Mouse (Mus musculus): ENCODE results near the gene Hoxa7.

The Hoxa7 gene

DNA sequence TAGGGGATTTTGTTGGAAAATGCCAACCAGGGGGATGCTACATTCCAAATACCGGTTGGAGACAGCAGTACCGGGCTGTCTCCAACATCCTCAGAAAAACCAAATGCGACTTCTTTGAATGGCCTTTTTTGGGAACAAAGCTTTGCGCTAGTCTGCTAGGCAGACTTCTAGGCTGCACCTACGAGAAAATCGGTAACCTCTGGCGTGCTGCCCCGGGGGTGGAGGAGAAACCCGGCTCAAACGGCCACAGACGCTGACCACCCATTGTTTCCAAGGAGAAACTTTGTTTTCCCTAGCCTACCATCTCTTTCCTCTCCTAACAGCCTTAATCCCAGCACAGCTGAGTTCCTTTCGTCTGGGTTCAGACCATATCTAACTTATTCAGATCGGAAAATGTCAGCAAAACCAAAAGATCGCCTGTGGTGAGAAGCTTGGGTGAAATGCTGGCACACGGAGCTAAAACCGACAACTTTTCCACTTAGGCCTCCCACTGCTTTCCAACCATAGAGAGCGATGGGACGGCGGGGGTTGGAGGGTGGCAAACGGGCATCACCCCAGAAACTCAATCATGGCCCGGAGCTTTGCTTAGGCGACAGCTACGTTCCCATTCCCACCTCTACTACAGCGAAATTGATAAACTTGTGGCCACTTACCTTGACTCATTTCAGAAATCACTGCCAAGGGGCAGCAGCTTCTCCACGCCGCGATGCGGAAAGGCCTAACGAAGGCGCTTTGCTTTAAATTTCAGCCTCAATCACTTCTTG, 18.2 kb upstream of the Hoxa7 start:
- DNase-seq (ENCODE audit: low spot score in 2 of 2) = no peak

DNA sequence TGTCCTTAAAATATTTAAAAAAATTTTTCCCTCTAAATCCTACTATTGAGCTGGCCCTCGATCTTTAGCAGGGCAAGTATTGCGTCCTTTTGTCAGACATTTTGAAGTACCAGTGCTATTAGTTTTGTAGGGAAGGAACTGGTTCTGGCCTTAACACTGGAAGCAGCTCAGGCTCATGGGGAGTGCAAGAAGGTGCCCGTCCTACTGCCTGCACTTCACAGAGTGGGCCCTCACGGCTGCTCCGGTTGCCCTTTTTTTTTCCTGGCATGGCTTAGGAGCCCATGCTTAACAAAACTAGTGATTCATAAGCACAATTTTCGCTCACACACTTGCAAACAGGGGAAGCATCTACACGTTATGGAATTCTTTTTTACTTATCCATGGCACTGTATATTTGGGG, 17.3 kb upstream of the Hoxa7 start:
- no peak for DNase-seq (ENCODE audit: low spot score in 2 of 2)

DNA sequence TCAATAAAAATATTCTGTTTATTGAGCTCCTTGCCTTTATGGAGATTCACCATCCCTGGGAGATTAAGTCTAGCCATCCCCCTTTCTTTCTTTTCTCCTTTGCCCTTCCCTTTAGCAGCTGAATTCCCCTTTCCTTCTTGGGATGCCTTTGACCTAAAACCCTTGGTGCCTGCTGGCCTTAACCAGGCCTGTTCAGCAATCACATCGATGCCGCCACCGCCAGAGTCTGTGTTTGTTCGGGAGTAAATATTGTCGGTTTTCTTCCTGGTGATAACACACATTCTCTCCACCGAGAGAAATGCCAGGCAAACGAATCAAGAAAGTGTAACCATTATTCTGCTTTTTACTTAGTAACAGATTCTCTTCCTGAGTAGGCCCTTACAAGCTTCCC, 16.5 kb upstream of the Hoxa7 start:
- DNase-seq (ENCODE audit: low spot score in 2 of 2) = no peak

DNA sequence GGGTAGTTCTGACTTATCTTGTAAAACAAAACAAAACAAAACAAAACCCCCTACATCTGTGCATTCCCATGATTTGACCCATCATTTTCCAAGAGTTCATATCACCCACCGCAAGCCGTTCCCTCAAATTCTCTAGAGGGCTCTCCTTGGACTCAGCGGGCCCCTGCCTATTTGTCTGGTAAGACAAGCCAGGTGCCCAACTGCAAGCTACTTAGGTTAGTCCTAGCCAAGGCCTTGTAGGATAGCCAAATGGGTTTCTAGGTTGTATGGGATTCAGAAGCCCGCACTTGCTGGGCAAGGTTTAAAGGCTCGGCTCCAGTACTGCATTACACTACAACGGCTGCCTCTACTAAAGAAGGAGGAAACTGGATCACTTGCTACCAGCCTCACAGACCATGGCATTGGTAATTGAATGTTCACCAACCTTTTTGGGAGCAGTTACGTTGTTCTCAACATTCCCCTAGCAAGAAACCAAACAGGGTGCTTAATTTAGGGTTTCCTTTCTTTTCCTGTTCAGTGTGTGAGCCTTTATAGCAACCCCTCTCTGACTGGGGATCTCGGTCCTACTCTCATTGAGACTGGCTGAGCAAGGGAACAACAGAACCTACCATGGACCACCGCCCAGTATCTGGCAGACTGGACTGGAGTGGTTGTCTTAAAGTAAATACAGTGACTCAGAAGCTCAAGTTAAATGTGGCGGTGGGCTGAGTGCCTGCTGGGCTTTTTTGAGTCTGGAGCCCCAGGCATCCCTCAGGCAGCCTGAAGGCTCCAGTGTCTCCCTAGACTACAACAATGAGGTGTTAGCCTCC, 15.9 kb upstream of the Hoxa7 start:
- no peak for DNase-seq (ENCODE audit: low spot score in 2 of 2)

DNA sequence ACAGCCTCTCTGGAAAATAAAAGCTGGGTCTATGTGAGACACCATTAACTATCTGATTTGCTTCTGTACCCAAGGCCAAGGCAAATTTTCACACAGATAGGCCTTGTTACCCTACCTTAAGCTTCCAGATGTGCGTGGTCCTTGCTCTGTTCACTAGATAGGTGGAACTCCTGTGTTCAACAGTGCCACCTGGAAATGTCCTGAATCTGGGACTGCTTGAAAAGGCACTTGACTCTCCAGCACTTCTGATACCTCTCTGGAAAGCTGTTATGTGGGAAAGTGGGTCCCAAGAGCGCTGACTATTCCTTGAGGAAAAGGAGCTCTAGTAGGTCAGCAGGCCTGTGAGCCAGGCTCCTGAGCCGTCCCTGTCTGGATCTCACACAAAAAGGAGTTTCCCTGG, 15.2 kb upstream of the Hoxa7 start:
- DNase-seq (ENCODE audit: low spot score in 2 of 2) = no peak

DNA sequence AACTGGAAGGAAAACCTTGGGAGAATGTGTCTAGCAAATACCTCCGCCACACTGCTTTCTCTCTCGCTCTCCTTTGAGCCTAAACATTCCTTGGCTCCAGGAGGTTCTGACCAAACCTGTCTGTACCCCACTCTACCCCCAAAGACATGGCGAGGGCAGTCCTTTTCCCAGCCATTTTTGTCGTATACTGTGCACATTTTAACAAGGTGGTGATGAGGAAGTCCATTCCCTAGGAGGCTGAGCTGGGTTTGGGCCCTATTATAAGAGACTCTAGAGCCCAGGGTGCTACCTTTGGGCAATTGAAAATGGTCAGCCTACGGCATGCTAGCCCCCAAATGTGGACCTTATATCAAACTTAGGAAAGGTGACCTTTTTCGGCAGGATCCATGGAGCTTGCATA, 14.2 kb upstream of the Hoxa7 start:
- DNase-seq (ENCODE audit: low spot score in 2 of 2) = no peak

DNA sequence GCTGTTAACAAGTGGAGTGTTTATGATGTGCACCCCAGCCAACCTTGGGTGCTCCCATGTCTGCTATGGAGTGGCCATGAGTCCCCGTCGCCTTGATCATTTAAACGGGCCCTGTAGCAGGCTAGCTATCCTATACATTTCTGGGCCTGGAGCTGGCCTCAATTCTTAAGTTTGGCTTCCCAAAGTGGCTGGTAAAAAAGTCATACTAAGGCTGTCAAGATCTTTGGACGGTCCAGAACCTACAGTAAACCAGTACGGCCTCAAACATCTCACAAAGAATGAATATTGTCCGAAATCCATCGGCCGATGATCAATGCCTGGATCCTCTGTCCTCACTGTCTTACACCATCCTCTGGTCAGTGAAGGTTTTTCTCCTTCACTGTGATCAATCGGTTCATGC, 13.6 kb upstream of the Hoxa7 start:
- no peak for DNase-seq (ENCODE audit: low spot score in 2 of 2)

DNA sequence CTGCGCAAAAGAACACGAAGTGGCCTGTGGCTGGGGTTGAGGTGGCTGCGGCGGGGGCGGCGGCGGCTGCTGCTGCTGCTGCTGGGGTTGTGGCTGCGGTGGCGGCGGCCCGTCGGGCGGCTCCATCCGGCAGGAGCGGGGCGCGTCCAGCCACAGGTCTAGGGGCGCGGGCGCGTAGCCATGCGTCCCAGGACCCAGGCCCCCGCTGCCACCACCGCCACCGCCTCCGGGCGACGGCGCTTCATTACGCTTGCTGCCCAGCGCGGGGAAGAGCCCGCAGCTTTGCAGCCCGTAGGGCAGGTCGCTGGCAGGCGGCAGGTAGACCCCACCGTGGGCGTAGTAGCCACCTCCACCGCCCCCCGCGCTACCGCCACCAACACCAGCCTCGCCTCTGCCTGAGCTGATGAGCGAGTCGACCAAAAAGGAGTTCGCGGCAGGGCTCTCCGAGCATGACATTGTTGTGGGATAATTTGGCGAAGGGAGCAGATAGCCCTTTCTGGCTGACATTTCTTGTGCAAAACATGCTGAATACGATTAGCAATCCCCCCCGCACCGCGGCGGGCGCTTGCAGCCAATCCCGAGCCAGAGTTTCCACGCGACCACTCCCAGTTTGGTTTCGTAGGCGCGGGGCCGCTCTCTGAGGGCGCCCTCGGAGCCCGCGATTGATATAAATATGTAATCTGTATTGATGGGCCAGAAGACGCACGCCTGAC, 12.9 kb upstream of the Hoxa7 start:
- peak in 1 of 2 experiments; percentile 15 for DNase-seq (ENCODE audit: low spot score in 2 of 2)

DNA sequence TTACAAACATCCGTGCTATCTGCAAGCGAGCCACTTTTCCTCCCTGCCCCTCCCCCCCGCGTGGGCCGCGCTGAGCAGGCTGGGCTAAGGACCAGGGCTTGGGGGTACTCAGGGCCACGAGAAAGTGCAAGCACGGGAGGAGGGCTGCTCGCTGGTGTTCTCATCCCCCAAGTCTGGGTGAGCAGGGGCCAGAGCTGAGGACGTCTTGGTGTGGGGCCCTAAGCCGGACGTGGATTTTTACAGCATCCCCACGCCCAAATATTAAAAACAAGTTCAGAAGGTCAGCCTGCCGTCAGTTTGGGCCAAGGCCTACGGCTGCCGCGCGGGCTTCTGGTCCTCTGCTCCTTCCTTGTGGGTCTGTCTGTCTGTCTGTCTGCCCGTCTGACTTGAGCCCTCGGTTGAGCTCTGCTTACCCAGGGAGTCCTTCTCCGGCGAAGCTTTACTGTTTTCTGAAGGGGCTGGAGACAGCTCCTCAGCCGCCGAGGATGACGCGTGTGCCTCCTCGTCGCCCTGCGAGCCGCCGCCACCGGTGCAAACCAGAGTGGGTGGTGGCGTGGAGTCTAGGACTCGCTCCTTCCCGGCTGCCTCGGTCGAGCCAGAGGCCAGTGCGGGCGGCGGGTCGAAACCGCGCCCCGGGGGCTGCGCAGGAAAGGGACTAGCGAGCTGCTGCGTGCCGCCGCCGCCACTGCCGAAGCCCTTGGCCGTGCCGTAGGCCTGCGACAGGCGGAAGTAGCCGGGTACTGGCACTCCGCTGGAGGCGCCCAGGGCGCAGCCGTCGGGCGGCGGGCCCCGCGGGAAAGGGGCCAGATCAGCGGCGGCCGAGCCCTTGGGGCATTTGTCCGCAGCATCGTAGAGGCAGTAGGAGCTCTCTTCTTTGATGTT, 12.1 kb upstream of the Hoxa7 start:
- DNase-seq (ENCODE audit: low spot score in 2 of 2) = peak in 1 of 2 experiments; percentile 21

DNA sequence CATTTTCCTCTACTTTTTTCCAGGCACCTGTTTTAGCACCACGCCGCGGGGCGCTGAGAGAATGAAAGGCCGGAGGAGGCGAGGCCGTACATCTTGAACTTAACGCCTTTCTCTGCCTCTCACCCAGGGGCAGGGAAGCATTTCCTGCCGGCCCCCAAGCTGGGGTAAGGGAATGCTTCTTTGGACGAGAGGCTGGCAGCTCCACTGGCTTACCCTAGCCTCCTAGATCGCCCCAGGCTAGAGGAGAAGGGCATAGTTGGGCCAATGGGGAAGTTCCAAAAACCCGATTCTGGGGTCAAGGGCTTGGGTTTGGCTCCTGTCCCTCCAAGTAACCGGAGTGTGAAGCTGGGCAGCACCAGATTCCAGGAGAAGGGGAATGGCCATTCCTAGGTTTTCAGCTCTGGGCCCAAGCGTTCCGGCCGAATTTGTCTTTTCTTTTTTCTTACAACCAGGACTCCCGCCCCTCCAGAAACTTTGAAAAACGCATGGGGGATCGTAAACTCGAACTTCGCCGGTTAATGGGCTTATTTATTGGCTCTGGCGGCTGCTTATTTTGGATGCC, 11.4 kb upstream of the Hoxa7 start:
- peak in 1 of 2 experiments; percentile 16 for DNase-seq (ENCODE audit: low spot score in 2 of 2)

DNA sequence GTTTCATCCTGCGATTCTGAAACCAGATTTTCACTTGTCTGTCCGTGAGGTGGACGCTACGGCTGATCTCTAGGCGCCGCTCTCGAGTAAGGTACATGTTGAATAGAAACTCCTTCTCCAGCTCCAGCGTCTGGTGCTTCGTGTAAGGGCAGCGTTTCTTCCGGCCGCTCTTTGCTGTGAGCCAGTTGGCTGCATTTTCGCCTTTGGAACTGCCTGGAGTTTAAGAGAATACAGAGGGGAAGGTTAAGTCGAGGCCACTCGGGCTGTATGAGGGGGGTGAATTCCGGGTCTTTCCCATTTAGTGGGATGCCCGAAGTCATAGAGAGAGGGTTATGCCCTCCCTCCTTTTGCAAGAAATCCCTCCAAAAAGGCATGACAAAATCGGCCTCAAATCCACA, 10.9 kb upstream of the Hoxa7 start:
- DNase-seq (ENCODE audit: low spot score in 2 of 2) = peak in 1 of 2 experiments; percentile 18

DNA sequence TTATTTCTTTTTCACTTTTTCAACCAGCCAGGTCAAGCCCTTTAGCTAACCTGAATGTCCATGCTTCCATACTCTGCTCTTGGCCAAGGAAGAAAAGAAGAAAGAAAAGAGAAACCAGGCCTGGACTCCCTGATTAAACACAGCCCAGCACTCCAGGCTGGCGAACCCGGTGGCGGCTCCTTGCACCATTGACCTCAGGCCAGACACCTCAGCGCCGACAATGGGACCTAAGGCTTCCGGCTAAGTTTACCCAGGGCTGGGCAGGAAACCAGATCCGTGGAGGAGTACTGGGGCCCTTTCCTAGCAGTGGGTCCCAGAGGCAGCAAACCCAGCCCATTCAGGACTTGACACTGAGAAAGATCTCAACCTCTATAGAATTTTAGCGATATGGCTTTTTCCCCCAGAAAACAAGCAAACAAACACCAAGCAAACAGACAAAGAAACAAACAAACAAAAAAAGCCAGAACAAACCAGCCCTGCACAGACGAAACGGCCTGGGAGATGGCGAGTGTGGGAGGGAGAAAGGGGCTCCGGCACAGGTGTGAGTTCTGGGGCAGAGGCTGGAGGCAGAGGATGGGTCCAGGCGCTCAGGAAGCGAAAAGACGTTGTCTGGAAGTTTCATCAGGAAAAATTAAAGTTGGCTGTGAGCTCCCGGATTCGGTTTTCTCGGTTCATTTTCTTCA, 10.4 kb upstream of the Hoxa7 start:
- DNase-seq (ENCODE audit: low spot score in 2 of 2) = peak in 1 of 2 experiments; percentile 15

DNA sequence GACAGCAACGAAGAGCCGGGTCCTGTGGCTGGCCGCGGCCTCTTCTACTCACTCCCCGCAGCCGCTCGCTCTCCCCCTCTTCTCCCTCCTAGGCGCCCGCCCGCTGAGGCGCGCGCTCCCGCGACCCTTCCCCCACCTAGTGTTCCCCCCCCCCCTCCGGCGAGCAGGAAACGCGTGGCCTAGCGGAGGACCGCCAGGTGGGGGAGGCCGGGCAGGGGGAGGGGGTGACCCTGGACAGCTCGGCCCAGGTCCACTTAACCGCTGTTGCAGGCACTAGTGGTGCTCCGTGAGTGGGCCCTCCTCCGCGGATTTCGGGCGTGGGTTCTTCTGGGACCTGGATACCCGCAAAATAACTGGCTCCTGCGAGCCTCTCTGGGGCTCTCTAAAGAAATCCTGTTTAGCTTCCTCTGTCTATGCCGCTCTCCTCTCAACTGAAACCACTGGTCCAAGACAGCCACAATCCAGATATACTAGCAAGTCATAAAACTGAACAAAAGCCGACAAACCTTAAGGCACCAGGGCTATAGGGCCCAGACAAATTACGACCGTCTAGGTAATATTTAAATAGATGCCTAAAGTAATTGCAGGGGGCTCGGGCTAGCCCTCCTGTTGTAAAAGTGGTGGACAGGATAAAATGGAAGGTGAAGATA, 9.0 kb upstream of the Hoxa7 start, which contains the start of gene Hoxa9:
TSS of gene Hoxa9 (minus strand) at position 574 of the 650 bp plus-strand sequence.
- DNase-seq (ENCODE audit: low spot score in 2 of 2) = no peak

DNA sequence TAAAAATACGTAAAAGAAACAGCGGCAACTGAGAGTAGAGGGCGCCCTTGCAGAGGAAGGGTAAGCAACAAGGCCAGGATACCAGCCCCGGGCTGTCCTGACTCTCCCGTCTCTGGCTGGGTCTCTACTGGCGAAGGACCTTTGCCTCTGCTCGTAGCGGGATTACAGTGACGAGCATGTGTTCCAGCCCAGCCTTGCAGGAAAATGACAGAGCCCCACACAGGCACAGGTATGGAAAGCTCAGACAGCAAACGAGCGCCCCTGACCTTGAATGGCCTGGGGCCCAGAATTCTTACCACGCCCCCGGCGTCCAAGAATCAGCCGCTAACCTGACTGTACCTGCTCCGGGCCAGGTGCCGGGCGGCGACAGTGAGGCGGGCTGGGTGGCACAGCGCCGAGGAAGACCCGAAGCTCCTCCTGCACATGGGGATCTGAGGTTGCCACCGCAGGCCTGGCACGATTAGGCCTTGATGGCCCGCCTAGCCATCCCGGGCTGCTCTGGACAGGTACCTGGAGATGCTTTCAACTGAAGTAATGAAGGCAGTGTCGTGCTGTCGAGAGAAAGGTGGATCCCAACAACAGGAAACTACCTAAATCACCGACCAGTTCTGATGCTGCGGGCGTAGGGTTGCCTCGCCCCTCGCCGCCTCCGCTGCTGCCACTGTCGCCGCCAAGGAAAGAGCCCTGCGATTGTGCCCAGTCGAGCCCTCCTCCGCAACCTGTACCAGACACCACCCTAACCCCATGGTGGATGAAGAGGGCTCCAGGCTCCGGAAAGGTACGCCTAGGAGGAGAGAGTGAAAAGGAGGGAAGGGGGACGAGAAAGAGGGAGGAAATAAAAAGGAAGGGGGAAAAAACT, 8.1 kb upstream of the Hoxa7 start:
- no peak for DNase-seq (ENCODE audit: low spot score in 2 of 2)

DNA sequence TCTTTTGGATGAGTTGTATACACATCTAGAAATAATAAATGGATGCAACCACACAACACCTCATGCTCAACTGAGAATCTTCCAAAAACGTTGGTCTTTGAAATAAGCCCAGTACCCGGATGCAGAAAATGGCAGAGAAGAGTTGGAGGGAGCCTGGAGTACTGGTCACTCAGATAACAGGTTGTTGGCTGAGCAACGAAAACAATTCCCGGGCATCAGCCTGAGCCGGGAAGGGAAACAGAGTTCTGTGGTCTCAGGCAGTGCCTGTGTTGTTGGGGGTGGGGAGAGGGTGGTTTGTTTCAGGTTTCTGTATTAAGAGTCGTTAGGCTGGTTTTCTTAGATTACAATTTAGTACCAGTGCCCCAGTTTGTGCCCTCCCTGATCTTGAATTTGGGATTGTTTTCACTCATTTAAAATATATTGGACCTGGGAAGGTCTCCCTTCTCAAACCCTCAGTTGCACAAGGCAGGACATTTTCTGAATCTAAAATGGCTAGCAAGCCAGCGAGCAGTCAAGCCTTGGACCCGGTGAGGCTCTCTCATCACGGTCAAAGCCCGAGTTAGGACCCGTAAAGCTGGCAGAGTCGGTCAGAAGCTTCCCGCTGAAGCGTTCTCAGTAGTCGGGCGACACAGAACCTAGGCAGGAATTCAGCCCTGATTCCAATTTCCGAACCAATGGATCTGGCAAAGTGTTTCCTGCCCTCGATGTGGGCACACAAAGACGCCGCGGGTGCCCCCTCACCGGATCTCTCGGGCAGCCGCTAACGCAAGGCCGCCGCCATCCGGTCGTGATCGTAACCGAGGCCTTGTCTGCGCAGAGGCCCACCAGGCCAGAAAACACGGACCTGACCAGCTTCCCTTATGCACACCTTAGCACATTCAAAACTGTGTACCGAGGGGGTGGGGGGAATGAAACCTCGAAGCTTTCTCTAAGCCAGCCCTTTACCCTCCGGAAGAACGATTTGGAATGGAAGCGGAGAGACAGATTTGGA, 7.1 kb upstream of the Hoxa7 start:
- DNase-seq (ENCODE audit: low spot score in 2 of 2) = no peak

DNA sequence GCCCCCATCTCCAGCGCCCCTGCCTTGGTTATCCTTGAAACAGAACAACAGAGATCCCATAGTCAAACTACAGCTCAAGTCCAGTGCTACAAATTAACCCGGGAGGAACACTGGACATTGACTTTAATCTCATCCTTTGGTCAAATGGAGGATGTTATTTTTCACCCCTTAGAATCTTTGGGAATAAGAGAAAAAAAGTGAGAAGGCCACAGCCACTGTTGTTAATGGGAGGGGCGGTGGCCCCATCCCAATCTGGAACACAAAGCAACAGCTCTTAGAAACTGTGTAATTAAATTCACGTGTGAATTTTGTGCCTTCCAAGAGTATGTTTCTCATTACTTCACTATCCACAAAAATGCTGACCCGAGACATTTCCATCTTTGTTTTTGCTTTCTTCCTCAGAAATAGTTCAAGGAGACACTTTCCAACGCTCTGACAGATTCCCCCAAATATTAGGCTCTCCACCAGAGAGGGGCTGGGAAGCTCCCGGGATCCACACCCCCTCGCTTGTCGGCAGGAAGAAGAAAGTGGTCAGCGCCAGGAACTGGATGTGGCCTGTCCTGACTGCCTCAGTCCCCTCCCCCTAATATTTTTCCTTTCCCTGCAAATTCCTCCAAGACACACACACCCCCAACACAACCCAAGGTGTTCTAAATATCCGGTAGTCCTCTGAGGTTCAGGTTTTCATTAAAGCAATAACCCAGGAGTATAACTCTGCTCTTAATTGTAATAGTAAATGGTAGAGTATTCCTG, 6.0 kb upstream of the Hoxa7 start:
- no peak for DNase-seq (ENCODE audit: low spot score in 2 of 2)

Measured in right cerebral cortex, postnatal 10 days (tissue).